Mouse (Mus musculus): ENCODE measurements around the gene Zc3h12a. TPM values are rescaled to one million over a fixed set of nuclear protein-coding genes. Genes with fewer than 3 reads are reported as not detected.
A peak's percentile ranks its signal among the peaks of the same experiment; 100 is the strongest.

Gene Zc3h12a
- polyA plus RNA-seq, 1 experiment from 2014 or later = 0.46 TPM

DNA sequence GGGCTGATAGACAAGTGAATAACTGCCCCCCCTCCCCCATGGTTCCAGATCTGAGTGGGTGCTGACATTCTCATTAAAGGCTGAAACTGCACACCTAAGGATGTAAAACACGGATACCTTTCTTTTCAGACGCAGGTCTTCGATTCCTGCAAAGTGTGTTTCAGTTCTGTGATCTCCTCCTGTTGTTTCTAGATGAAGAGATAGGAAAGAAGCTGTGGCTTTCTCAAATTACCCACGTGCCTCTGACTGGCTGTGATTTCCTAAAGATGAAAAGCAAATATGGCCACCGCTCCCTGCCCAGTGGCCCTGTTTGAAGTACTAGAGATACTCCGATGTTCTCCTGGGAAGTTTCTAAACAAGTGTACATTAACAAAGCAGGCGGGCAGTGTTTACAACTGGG lies 10.7 kb upstream of the Zc3h12a start:
- Histone ChIP-seq H3K4me1 (no peaks in the 10 kb centered on the region), H3K4me3 (no peak overlapping the region), H3K9me3 (no peaks in the 10 kb centered on the region), H3K27me3 (peaks cover under 1% of the 10 kb centered on the region; the same call in 1 of the 2 replicates), H3K9ac (no peak overlapping the region), H3K36me3 (no peaks in the 10 kb centered on the region), H3K4me2 (replicated peaks) (no peak overlapping the region), H3K27ac (no peak overlapping the region)
- ATAC-seq (ENCODE audit: low FRiP score, low read depth) = no peak
- WGBS = 61% methylated on average over 7 of the region's 7 CpGs

DNA sequence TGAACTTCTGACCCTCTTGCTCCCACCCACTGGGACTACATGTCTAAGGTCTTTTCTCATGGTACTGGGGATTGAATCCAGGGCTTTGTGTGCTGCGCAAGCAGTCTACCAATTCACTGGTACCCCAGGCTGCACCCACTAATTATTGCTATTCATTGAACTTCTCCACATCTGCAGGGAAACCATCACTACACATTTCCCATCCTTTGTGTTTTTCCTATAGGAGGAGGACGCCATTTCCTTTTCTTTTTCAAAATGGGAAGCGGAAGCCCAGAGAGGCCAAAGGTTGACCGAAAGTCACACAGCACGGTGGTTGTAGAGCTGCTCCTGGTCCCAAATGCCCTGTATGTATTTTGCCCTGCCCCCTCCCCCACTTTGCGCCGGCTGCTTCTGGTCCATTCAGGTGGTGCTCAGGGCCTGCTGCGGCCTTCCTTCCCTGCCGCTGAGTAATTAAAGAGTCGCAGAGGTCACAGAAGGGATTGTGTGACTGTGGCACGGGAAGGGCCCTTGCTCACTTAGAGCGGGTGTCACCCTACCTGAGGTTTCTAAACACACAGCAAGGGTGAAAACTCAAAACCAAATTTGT lies 8.8 kb upstream of the Zc3h12a start:
- 55% methylated on average over 12 of the region's 12 CpGs for WGBS
- Histone ChIP-seq H3K9ac (no peak overlapping the region), H3K4me3 (no peak overlapping the region), H3K27me3 (0 out of 2 replicates have a peak, but pooled peaks cover 1% of the 10 kb centered on the region), H3K27ac (no peak overlapping the region), H3K4me2 (replicated peaks) (no peak overlapping the region), H3K9me3 (no peaks in the 10 kb centered on the region), H3K36me3 (no peaks in the 10 kb centered on the region), H3K4me1 (no peaks in the 10 kb centered on the region)
- ATAC-seq (ENCODE audit: low FRiP score, low read depth) = no peak

DNA sequence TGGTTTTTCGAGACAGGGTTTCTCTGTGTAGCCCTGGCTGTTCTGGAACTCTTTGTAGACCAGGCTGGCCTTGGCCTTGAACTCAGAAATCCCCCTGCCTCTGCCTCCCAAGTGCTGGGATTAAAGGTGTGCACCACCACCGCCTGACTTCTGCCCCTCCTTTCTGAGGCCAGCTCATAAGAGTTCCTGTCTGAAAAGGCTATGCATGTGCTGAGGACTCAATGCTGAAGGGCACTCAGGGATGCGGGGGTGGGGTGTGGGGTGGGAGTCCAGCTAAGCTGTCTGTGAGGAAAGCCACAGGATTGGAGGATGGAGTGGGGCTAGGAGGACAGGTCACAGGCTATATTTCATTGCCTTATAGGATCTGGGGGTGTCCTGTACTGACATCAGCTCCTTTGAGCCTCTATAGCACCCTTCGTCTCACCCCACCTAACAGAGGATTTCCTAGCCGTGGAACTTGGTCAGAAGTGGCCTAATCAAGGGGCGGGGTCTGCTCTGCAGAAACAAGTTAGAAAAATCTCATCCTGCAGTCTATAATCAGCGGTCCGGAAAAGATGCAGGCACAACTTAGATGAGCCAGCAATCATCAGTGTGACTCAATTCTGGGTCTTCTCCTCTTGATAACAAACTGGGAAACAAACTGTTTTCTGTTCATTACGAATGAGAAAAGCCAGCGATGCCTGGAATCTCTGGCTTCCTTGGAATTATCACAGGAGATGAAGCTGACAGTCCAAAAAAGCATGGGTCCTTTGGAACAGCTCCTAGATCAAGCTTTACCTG lies 7.6 kb upstream of the Zc3h12a start:
- no peaks in the 10 kb centered on the region for H3K4me1 ChIP-seq
- H3K27ac ChIP-seq = no peak overlapping the region
- no peaks in the 10 kb centered on the region for H3K36me3 ChIP-seq
- H3K4me2 ChIP-seq (replicated peaks) = no peak overlapping the region
- 78% methylated on average over 10 of the region's 10 CpGs for WGBS
- ATAC-seq (ENCODE audit: low FRiP score, low read depth) = no peak
- H3K4me3 ChIP-seq = no peak overlapping the region
- H3K9me3 ChIP-seq = no peaks in the 10 kb centered on the region
- no peak overlapping the region for H3K9ac ChIP-seq
- H3K27me3 ChIP-seq = 0 out of 2 replicates have a peak, but pooled peaks cover 3% of the 10 kb centered on the region

DNA sequence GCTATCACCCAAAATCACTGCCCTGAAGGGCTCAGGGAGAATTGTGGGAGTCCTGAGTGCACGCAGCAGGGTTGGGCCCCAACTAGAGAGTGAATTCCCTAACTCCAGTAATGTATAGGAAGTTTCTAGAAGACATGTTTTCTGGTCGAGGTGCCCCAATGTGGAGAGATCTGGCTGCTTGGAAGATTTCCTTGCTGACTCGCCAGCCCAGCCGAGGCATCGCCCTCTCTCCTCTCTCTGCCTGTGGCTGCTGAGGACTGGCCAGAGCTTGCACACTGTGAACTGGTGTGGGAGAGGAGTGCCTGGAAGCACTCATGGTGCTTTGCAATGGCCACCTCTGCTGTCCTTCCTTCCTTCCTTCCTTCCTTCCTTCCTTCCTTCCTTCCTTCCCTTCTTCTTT lies 7.0 kb upstream of the Zc3h12a start:
- Histone ChIP-seq H3K36me3 (no peaks in the 10 kb centered on the region), H3K4me1 (no peaks in the 10 kb centered on the region), H3K9me3 (no peaks in the 10 kb centered on the region), H3K27me3 (peaks cover 3% of the 10 kb centered on the region; the same call in 1 of the 2 replicates), H3K4me3 (no peak overlapping the region), H3K4me2 (replicated peaks) (no peak overlapping the region), H3K27ac (no peak overlapping the region), H3K9ac (no peak overlapping the region)
- WGBS = 78% methylated on average over 5 of the region's 5 CpGs
- no peak for ATAC-seq (ENCODE audit: low FRiP score, low read depth)

DNA sequence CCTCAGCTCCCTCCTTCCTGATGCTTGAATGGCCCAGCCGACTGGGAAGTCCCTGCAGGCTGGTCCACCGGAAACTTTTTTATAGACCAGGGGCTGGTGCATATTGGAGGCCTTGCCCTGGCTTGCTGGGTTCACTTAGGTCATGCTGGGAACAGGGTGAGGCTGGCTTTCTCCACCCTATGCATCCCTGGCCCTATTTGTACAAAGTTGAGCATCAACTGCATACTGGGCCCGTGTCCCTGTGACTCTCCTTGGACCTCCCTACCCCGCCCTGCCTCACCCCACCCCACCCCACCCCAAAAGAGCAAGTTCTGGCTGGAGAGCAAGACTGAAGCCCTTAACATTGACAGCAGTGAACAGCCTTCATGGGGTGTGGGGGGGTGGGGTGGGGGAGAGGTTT lies 6.6 kb upstream of the Zc3h12a start:
- whole genome bisulfite sequencing = 67% methylated on average over 4 of the region's 4 CpGs
- H3K4me3 ChIP-seq = no peak overlapping the region
- no peaks in the 10 kb centered on the region for H3K4me1 ChIP-seq
- ATAC-seq (ENCODE audit: low FRiP score, low read depth) = no peak
- H3K36me3 ChIP-seq = no peaks in the 10 kb centered on the region
- no peak overlapping the region for H3K9ac ChIP-seq
- H3K27me3 ChIP-seq = peaks cover 3% of the 10 kb centered on the region; the same call in 1 of the 2 replicates
- H3K9me3 ChIP-seq = no peaks in the 10 kb centered on the region
- H3K4me2 ChIP-seq (replicated peaks) = no peak overlapping the region
- no peak overlapping the region for H3K27ac ChIP-seq

DNA sequence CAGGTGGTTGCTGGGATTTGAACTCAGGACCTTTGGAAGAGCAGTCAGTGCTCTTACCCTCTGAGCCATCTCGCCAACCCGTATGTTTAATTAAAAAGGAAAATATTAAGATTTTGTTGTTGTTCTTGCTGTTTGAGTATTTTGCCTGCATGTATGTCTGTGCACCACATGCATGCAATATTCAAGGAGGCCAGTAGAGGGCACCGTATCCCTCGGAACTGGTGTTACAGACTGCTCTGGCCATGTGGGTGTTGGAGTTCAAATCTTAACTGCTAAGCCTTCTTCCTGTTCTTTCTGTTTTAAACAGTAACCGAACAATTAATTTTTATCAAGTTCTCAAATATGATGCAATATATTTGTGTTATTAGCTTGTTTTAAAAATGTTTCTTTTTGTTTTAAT lies 4.8 kb upstream of the Zc3h12a start:
- Histone ChIP-seq H3K27me3 (peaks cover 19% of the 10 kb centered on the region), H3K9ac (no peak overlapping the region), H3K9me3 (no peaks in the 10 kb centered on the region), H3K36me3 (no peaks in the 10 kb centered on the region), H3K4me1 (peaks cover 7% of the 10 kb centered on the region), H3K4me2 (replicated peaks) (no peak overlapping the region), H3K4me3 (no peak overlapping the region), H3K27ac (no peak overlapping the region)
- no peak for ATAC-seq (ENCODE audit: low FRiP score, low read depth)
- WGBS = 22% methylated on average over 5 of the region's 5 CpGs

- Histone ChIP-seq H3K36me3 (no peaks in the 10 kb centered on the region), H3K9me3 (no peaks in the 10 kb centered on the region), H3K27ac (no peak overlapping the region), H3K27me3 (peaks cover 28% of the 10 kb centered on the region), H3K4me1 (peaks cover 15% of the 10 kb centered on the region), H3K4me2 (replicated peaks) (no peak overlapping the region), H3K9ac (no peak overlapping the region), H3K4me3 (no peak overlapping the region)
- ATAC-seq (ENCODE audit: low FRiP score, low read depth) = no peak
- 74% methylated on average over 4 of the region's 4 CpGs for WGBS
Measured at GRCm38 (mm10) chr4:125131493-125131892, 3.9 kb upstream of the Zc3h12a start.

GRCm38 (mm10) chr4:125126761-125127160 lies 879 bp downstream of the Zc3h12a start:
- Histone ChIP-seq H3K27me3 (peaks cover 49% of the 10 kb centered on the region), H3K4me1 (peaks cover 37% of the 10 kb centered on the region), H3K4me3 (peak overlapping the region; percentile 71), H3K36me3 (no peaks in the 10 kb centered on the region), H3K27ac (no peak overlapping the region), H3K9ac (peak overlapping the region; percentile 63; the same call in 1 of the 2 replicates), H3K4me2 (replicated peaks) (peak overlapping the region; percentile 99), H3K9me3 (no peaks in the 10 kb centered on the region)
- no peak for ATAC-seq (ENCODE audit: low FRiP score, low read depth)
- 79% methylated on average over 7 of the region's 7 CpGs for WGBS

DNA sequence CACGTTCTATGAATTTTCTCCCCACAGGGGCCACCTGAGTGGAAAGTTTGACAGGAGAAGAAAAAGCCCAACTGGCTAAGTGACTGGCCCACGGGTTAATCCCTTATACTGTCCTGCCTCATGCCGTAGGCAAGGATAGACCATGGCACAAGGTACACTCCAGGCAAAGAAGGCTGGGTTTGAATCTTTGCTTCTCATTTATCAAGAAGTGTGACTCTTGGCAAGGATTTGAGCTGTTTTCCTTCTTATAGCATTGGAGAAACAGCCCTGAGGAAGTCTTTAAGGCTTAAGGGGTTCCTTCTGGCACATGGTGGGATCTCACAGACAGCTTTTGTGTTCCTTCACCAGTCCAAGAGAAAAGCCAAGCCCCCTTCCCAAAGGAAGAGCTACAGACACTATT lies 1.5 kb downstream of the Zc3h12a start:
- WGBS = 86% methylated on average over 3 of the region's 3 CpGs
- Histone ChIP-seq H3K4me3 (no peak overlapping the region), H3K4me2 (replicated peaks) (0 out of 2 replicates have a peak overlapping the region, but pooled peaks have one; percentile 99), H3K9ac (no peak overlapping the region), H3K9me3 (no peaks in the 10 kb centered on the region), H3K36me3 (no peaks in the 10 kb centered on the region), H3K27ac (no peak overlapping the region), H3K27me3 (peaks cover 46% of the 10 kb centered on the region), H3K4me1 (peaks cover 37% of the 10 kb centered on the region)
- ATAC-seq (ENCODE audit: low FRiP score, low read depth) = no peak

DNA sequence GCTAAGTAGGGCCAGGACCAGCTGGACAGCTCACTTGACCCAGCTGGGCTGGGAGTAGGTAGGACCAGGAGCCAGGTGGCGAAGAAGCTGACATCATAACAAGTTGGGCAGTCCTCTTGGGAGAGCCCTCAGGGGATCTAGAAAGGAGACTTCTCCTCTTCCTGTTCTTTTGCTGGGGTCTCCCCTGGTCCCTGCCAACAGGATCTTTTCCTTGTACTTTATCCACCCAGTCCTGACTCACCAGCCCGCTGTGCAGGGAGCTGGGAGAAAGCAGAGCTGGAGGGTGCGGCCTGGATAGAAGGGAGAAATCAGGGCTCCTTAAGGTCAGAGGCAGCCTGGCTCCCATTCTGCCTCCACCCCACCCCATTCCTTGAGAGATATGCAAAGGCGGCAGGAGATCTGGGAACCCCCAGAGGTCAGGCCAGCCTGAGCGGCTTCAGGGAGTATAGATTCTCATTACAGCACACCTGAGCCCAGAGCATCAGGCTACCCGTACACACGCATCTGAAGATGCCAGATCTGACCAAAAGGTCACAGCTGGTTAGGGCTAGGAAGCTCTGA lies 2.2 kb downstream of the Zc3h12a start:
- ATAC-seq (ENCODE audit: low FRiP score, low read depth) = no peak
- no peaks in the 10 kb centered on the region for H3K9me3 ChIP-seq
- H3K27ac ChIP-seq = no peak overlapping the region
- peaks cover 37% of the 10 kb centered on the region for H3K4me1 ChIP-seq
- H3K4me3 ChIP-seq = no peak overlapping the region
- no peak overlapping the region for H3K4me2 ChIP-seq (replicated peaks)
- H3K36me3 ChIP-seq = no peaks in the 10 kb centered on the region
- 78% methylated on average over 7 of the region's 7 CpGs for WGBS
- H3K27me3 ChIP-seq = peaks cover 46% of the 10 kb centered on the region
- H3K9ac ChIP-seq = no peak overlapping the region

DNA sequence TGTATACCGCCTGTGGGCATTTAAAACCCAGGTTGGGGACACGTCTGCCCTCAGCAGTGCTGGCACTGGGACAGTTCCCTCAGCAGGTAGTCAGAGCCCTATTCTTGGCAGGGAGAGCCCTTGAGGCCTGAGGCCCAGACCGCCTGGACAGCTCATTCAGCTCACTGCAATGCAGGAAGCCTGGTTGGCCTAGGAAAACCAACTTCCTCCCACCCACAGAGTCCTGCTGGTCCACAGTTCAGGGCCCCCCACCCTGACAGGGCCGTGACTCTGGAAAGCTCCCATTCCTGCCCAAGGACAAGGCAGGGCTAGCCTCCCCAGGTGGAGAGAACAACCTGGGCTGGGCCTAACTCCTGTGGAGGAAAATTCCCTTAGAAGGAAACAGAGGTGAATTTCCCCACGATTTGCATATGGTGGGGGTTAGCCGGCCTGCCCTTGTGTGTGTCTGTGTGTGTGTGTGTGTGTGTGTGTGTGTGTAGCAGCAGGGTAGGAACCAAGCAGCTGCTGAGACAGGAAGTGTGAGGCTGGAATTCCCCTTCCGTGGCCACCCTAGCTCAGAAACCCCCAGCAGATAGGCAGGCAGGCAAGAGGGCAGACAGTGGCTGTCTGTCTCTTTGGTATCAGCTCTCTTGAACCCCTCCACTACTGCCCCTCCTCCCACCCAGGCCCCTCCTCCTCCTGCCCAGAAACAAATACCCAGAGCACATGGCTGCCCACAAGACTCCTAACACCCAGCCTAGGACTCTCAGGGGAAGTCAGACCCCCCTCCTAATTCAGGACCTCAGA lies 3.0 kb downstream of the Zc3h12a start:
- Histone ChIP-seq H3K27ac (no peak overlapping the region), H3K9me3 (no peaks in the 10 kb centered on the region), H3K4me2 (replicated peaks) (no peak overlapping the region), H3K4me3 (no peak overlapping the region), H3K9ac (no peak overlapping the region), H3K27me3 (peaks cover 46% of the 10 kb centered on the region), H3K36me3 (0 out of 2 replicates have a peak, but pooled peaks cover 3% of the 10 kb centered on the region), H3K4me1 (peaks cover 37% of the 10 kb centered on the region)
- no peak for ATAC-seq (ENCODE audit: low FRiP score, low read depth)
- WGBS = 43% methylated on average over 7 of the region's 7 CpGs

- Histone ChIP-seq H3K9me3 (no peaks in the 10 kb centered on the region), H3K4me3 (no peak overlapping the region), H3K4me1 (peaks cover 36% of the 10 kb centered on the region), H3K9ac (no peak overlapping the region), H3K36me3 (0 out of 2 replicates have a peak, but pooled peaks cover 5% of the 10 kb centered on the region), H3K27ac (no peak overlapping the region), H3K4me2 (replicated peaks) (no peak overlapping the region), H3K27me3 (peaks cover 39% of the 10 kb centered on the region)
- 70% methylated on average over 7 of the region's 7 CpGs for WGBS
- no peak for ATAC-seq (ENCODE audit: low FRiP score, low read depth)
Measured at GRCm38 (mm10) chr4:125123279-125123671, 4.4 kb downstream of the Zc3h12a start.
